Mouse (Mus musculus) C3H10T1/2 (cell line): ENCODE measurements around the gene Gm29554. TPM values are rescaled to one million over a fixed set of nuclear protein-coding genes. Genes with fewer than 3 reads are reported as not detected.

Experiments used
- polyA plus RNA-seq, 2 experiments: library from polyadenylated mRNA; unstranded; fragments of >200 nt; fragmentation: generic; extraction: Trizol; gene quantifications; one replicate each; pipeline ENCODE4 v1.2.1; 2012; ENCODE audit warnings: missing spikeins in 2 of 2

Gene Gm29554
- polyA plus RNA-seq, result not detected

DNA sequence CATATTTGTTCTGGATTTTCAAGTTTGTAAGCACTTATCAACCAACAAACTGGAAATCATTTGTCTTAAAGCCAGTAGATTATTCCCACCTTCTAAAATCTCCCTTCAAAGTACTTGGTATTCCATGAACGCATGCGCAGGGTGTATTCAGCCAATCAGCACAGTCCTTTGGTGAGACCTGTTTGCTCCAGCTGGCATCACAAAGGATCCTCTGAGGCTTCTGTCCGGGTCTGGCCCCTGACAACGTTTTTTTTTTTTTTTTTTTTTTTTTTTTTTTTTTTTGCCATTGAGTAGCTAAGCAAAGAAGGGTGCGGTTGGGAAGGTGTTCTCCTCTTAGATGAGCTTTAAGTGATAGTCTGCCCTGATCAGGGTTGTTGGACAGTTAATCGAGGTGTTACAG, at the start of gene Gm29554:
Gm29554 (plus strand) TSS at position 301 of the 400 bp plus-strand sequence.

Other genes with a start within 250 kb of the Gm29554 start
- not detected for gene Gm20812, start 108.0 kb downstream of the Gm29554 start, polyA plus RNA-seq